Mouse (Mus musculus): ENCODE measurements around the gene Slc7a9. TPM values are rescaled to one million over a fixed set of nuclear protein-coding genes. Genes with fewer than 3 reads are reported as not detected.
A peak's percentile ranks its signal among the peaks of the same experiment; 100 is the strongest.

Slc7a9 gene
- polyA plus RNA-seq, 1 experiment from 2014 or later, result 14.8 TPM

GRCm38 (mm10) chr7:35490186-35490585, 41.6 kb downstream of the Slc7a9 start:
- no peak overlapping the region for H3K4me3 ChIP-seq (replicated peaks; ENCODE audit: low read length)
- H3K4me2 ChIP-seq (ENCODE audit: low read depth, low read length), result no peak overlapping the region
- no peak overlapping the region for H3K27ac ChIP-seq (ENCODE audit: low read length)
- ATAC-seq (ENCODE audit: insufficient read depth, low FRiP score), result no peak
- H3K36me3 ChIP-seq (ENCODE audit: control insufficient read depth, insufficient read depth, low read length), result no peaks in the 10 kb centered on the region
- H3K9ac ChIP-seq (ENCODE audit: low read length), result no peak overlapping the region
- no peaks in the 10 kb centered on the region for H3K9me3 ChIP-seq (replicated peaks; ENCODE audit: control insufficient read depth, low read length)
- H3K4me1 ChIP-seq (ENCODE audit: control insufficient read depth, insufficient read depth, low read length), result no peaks in the 10 kb centered on the region
- H3K27me3 ChIP-seq (ENCODE audit: control insufficient read depth, insufficient read depth, low read length), result no peaks in the 10 kb centered on the region
- WGBS, result 91% methylated on average over 2 of the region's 2 CpGs

GRCm38 (mm10) chr7:35491005-35491404, 42.4 kb downstream of the Slc7a9 start:
- no peaks in the 10 kb centered on the region for H3K4me1 ChIP-seq (ENCODE audit: control insufficient read depth, insufficient read depth, low read length)
- H3K36me3 ChIP-seq (ENCODE audit: control insufficient read depth, insufficient read depth, low read length), result no peaks in the 10 kb centered on the region
- no peak overlapping the region for H3K4me2 ChIP-seq (ENCODE audit: low read depth, low read length)
- no peak overlapping the region for H3K9ac ChIP-seq (ENCODE audit: low read length)
- no peaks in the 10 kb centered on the region for H3K9me3 ChIP-seq (replicated peaks; ENCODE audit: control insufficient read depth, low read length)
- H3K4me3 ChIP-seq (replicated peaks; ENCODE audit: low read length), result no peak overlapping the region
- 73% methylated on average over 1 of the region's 1 CpGs for WGBS
- no peaks in the 10 kb centered on the region for H3K27me3 ChIP-seq (ENCODE audit: control insufficient read depth, insufficient read depth, low read length)
- H3K27ac ChIP-seq (ENCODE audit: low read length), result no peak overlapping the region
- ATAC-seq (ENCODE audit: insufficient read depth, low FRiP score), result no peak

DNA sequence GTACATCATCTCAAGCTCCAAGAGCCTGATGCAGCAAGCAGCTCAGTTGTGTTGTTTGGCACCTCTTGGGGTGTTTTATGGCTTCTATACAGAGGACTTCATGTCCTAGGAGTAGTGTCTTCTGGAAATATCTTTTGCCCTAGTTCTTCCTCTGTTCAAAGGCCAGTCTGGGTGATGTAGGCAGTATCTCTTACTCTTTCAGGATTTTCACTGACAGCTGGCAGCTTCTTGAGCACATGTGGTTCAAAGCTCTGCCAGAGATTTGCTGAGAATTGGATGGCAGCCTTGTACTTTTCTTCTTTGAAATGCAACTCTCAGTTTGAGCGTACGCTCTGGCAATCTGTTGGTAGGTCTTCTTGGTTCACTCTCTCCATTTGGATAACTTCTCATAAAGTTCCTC, 48.9 kb downstream of the Slc7a9 start:
- Histone ChIP-seq H3K4me2 (ENCODE audit: low read depth, low read length) (no peak overlapping the region), H3K27me3 (ENCODE audit: control insufficient read depth, insufficient read depth, low read length) (no peaks in the 10 kb centered on the region), H3K4me3 (replicated peaks; ENCODE audit: low read length) (no peak overlapping the region), H3K27ac (ENCODE audit: low read length) (no peak overlapping the region), H3K4me1 (ENCODE audit: control insufficient read depth, insufficient read depth, low read length) (no peaks in the 10 kb centered on the region), H3K9me3 (replicated peaks; ENCODE audit: control insufficient read depth, low read length) (no peaks in the 10 kb centered on the region), H3K9ac (ENCODE audit: low read length) (no peak overlapping the region), H3K36me3 (ENCODE audit: control insufficient read depth, insufficient read depth, low read length) (no peaks in the 10 kb centered on the region)
- ATAC-seq (ENCODE audit: insufficient read depth, low FRiP score), result no peak
- 92% methylated on average over 2 of the region's 2 CpGs for WGBS

GRCm38 (mm10) chr7:35501995-35502394, 53.4 kb downstream of the Slc7a9 start:
- Histone ChIP-seq H3K27ac (ENCODE audit: low read length) (no peak overlapping the region), H3K9ac (ENCODE audit: low read length) (no peak overlapping the region), H3K4me3 (replicated peaks; ENCODE audit: low read length) (no peak overlapping the region), H3K4me2 (ENCODE audit: low read depth, low read length) (no peak overlapping the region), H3K27me3 (ENCODE audit: control insufficient read depth, insufficient read depth, low read length) (no peaks in the 10 kb centered on the region), H3K9me3 (replicated peaks; ENCODE audit: control insufficient read depth, low read length) (no peaks in the 10 kb centered on the region), H3K36me3 (ENCODE audit: control insufficient read depth, insufficient read depth, low read length) (no peaks in the 10 kb centered on the region), H3K4me1 (ENCODE audit: control insufficient read depth, insufficient read depth, low read length) (no peaks in the 10 kb centered on the region)
- peak; percentile 62; the same call in 1 of the 2 replicates for ATAC-seq (ENCODE audit: insufficient read depth, low FRiP score)
- WGBS, result 27% methylated on average over 4 of the region's 4 CpGs

Other genes with a start within 250 kb of the Slc7a9 start
- gene Lrp3, start 233.3 kb upstream of the Slc7a9 start, polyA plus RNA-seq (2015; fragmentation: Nextera tagmentation; extraction: Ambion mirVana), result 4.9 and 5.5 TPM in 2 replicates
- gene Gpatch1, start 130.4 kb upstream of the Slc7a9 start, polyA plus RNA-seq (2015; fragmentation: Nextera tagmentation; extraction: Ambion mirVana), result 13.5 and 14.3 TPM in 2 replicates
- gene Rhpn2, start 114.6 kb upstream of the Slc7a9 start, polyA plus RNA-seq (2015; fragmentation: Nextera tagmentation; extraction: Ambion mirVana), result 32.4 and 37.5 TPM in 2 replicates
- 14.7 and 15.9 TPM in 2 replicates for gene Faap24, start 52.0 kb upstream of the Slc7a9 start, polyA plus RNA-seq (2015; fragmentation: Nextera tagmentation; extraction: Ambion mirVana)
- gene Cep89, start 51.8 kb upstream of the Slc7a9 start, polyA plus RNA-seq (2015; fragmentation: Nextera tagmentation; extraction: Ambion mirVana), result 41.1 and 41.8 TPM in 2 replicates
- gene Tdrd12, start 88.9 kb downstream of the Slc7a9 start, polyA plus RNA-seq (2015; fragmentation: Nextera tagmentation; extraction: Ambion mirVana), result 0.35 and 0.37 TPM in 2 replicates
- 66.4 and 66.8 TPM in 2 replicates for gene Nudt19, start 107.5 kb downstream of the Slc7a9 start, polyA plus RNA-seq (2015; fragmentation: Nextera tagmentation; extraction: Ambion mirVana)
- 0.08 and 0.24 TPM in 2 replicates for gene Rgs9bp, start 136.8 kb downstream of the Slc7a9 start, polyA plus RNA-seq (2015; fragmentation: Nextera tagmentation; extraction: Ambion mirVana)
- gene Ankrd27, start 137.4 kb downstream of the Slc7a9 start, polyA plus RNA-seq (2015; fragmentation: Nextera tagmentation; extraction: Ambion mirVana), result 38.0 and 41.3 TPM in 2 replicates
- gene Pdcd5, start 198.7 kb downstream of the Slc7a9 start, polyA plus RNA-seq (2015; fragmentation: Nextera tagmentation; extraction: Ambion mirVana), result 192 and 216 TPM in 2 replicates

Data from stomach, embryonic 16.5 days (tissue).